Mouse (Mus musculus) olfactory bulb, adult 2 months (tissue): ENCODE results near the gene F3. TPM values are rescaled to one million over a fixed set of nuclear protein-coding genes. Genes with fewer than 3 reads are reported as not detected.
"Not testable (repeated sequence)": the region's sequence is repeated elsewhere in the genome, so short reads cannot be mapped to it uniquely, and the experiment has no call there.

ENCODE experiments used
- H3K27ac ChIP-seq: fragments of 200-500 bp; 2 replicates; pipeline ENCODE4 v1.5.1; 2012; ENCODE audit warnings: low read depth, low read length; ENCODE audit not compliant: insufficient read depth
- H3K4me1 ChIP-seq: fragments of 200-500 bp; 2 replicates; pipeline ENCODE4 v1.6.1; 2012; ENCODE audit warnings: low read length; ENCODE audit not compliant: control insufficient read depth, insufficient read depth
- H3K4me3 ChIP-seq: fragments of 200-500 bp; 2 replicates; pipeline ENCODE4 v1.5.1; 2012; ENCODE audit warnings: mild to moderate bottlenecking, low read depth, low read length, moderate library complexity; ENCODE audit not compliant: insufficient read depth
- CTCF ChIP-seq: fragments of 200-500 bp; IDR thresholded peaks from 2 replicates; pipeline ENCODE4 v1.5.1; 2012; ENCODE audit warnings: low read depth, mild to moderate bottlenecking, low read length, moderate library complexity; ENCODE audit not compliant: insufficient read depth
- POLR2A ChIP-seq: fragments of 200-500 bp; IDR thresholded peaks from 2 replicates; pipeline ENCODE4 v1.6.1; 2012; ENCODE audit warnings: mild to moderate bottlenecking, low read depth, low read length, moderate library complexity; ENCODE audit not compliant: insufficient read depth
- WGBS: fragments of 180-500 bp; shearing (Covaris S2); methylation state at CpG from one replicate; pipeline ENCODE4 v1.1.7; 2018; 5-methylcytosine and 5-hydroxymethylcytosine counted together
- polyA plus RNA-seq: library from polyadenylated mRNA; stranded (reverse); fragments of >200 nt; gene quantifications from 2 replicates; pipeline ENCODE4 v1.2.4, GENCODE M21; 2012; ENCODE audit warnings: low replicate concordance; ENCODE audit not compliant: missing spikeins, insufficient read depth, insufficient read length

Gene F3
- polyA plus RNA-seq, 1 experiment, result not detected

DNA sequence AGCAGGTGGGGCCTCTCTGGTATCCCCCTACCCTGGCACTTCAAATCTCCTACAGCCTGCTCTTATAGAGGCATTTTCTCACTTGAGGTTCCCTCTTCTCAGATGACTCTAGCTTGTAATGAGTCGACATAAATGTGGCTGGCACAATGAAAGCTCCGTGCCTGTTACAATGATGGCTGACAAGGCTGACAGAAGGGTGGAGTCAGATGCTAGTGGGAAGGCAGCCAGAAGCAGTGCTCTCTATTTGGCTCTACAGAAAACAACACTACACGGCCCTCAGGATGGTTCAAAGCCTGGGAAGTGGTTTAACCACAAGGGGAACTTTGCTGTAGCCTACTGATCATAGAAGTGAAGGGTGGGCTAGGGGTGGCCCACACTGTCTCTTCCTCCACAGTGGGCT lies 31.8 kb downstream of the F3 start:
- Histone ChIP-seq H3K4me1 (no peaks in the 10 kb centered on the region), H3K4me3 (no peak overlapping the region), H3K27ac (no peak overlapping the region)
- WGBS, result 23% methylated on average over 3 of the region's 3 CpGs
- TF ChIP-seq POLR2A (no peak), CTCF (no peak)

DNA sequence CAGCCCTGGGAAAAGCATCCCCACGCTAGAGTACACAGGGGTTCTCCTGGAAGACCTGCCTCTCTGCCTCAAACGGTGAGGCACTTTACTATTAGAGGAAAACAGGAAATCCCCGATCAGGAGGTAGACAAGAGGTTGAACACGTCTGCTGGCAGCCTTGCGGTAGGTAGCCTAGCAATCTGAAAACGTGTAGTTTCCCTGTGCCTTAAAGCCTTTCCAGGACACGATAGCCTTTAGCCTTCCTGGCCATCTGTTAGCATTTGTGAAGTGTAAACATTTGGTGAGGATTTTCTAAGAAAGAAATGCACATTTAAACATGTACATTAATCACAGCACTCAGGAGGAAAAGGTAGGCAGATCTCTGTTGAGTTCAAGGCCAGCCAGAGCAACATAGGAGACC lies 35.0 kb downstream of the F3 start:
- H3K27ac ChIP-seq, result no peak overlapping the region
- TF ChIP-seq CTCF (no peak), POLR2A (no peak)
- no peak overlapping the region for H3K4me3 ChIP-seq
- 80% methylated on average over 7 of the region's 7 CpGs for WGBS
- H3K4me1 ChIP-seq, result no peaks in the 10 kb centered on the region

- 64% methylated on average over 4 of the region's 4 CpGs for WGBS
- Histone ChIP-seq H3K4me3 (no peak overlapping the region), H3K27ac (no peak overlapping the region), H3K4me1 (no peaks in the 10 kb centered on the region)
- TF ChIP-seq CTCF (no peak), POLR2A (no peak)
These were observed 38.9 kb downstream of the F3 start for GRCm38 (mm10) chr3:121762056-121762852.

DNA sequence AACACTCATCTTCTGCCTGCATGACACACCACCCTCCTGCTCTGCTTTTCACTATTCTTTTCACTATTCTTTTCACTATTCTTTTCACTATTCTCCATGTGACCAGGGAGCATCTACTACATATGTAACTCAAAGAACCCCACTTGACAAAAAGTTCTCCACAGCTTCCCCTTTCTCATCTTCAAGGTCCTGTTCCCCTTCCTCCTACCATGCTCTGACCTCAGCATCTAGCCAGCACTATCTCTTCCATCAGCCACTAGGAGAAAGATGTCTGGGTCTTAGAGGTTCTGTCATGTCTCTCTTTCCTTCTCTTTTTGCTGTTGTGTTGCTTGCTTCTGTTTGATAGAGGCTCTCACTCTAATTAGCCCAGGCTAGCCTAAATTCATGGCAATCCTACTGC lies 42.7 kb downstream of the F3 start:
- no peak overlapping the region for H3K4me3 ChIP-seq
- H3K4me1 ChIP-seq, result no peaks in the 10 kb centered on the region
- no peak overlapping the region for H3K27ac ChIP-seq
- TF ChIP-seq CTCF (no peak), POLR2A (no peak)

- no peak overlapping the region for H3K27ac ChIP-seq
- no peak overlapping the region for H3K4me3 ChIP-seq
- TF ChIP-seq POLR2A (no peak), CTCF (no peak)
- no peaks in the 10 kb centered on the region for H3K4me1 ChIP-seq
- WGBS, result 84% methylated on average over 5 of the region's 5 CpGs
These were observed 43.5 kb downstream of the F3 start for GRCm38 (mm10) chr3:121766818-121767217.

DNA sequence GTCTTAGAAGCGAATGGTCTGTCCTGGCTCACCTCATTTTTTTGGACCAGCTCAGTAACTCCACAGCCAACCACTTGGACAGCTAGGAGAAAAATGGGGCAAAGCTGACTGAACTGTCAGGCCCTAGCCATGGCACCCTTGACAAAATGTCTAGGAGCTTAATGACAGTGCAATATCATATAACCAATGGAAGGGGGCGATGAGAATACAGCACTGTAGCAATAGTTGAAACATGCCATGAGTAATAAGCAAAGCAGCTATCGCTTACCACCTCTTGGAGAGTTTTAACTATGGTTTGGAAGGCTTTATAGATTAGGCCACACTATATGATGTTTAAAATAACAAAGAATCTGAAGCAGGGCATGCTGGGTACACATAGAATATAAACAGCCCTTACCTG lies 45.4 kb downstream of the F3 start:
- no peak overlapping the region for H3K4me3 ChIP-seq
- 96% methylated on average over 3 of the region's 3 CpGs for WGBS
- no peaks in the 10 kb centered on the region for H3K4me1 ChIP-seq
- no peak overlapping the region for H3K27ac ChIP-seq
- no peak for TF ChIP-seq CTCF
- TF ChIP-seq POLR2A, result no peak

- WGBS, result 98% methylated on average over 4 of the region's 4 CpGs
- not testable (repeated sequence) for H3K4me1 ChIP-seq, H3K27ac ChIP-seq, H3K4me3 ChIP-seq
These were observed 50.0 kb downstream of the F3 start for GRCm38 (mm10) chr3:121773336-121773735.

- no peaks in the 10 kb centered on the region for H3K4me1 ChIP-seq
- H3K4me3 ChIP-seq, result no peak overlapping the region
- no peak overlapping the region for H3K27ac ChIP-seq
- WGBS, result 59% methylated on average over 7 of the region's 7 CpGs
- peak; percentile 23; the same call in 1 of the 2 replicates for TF ChIP-seq CTCF
- TF ChIP-seq POLR2A, result no peak
These were observed 54.6 kb downstream of the F3 start for GRCm38 (mm10) chr3:121777943-121778342.

GRCm38 (mm10) chr3:121783020-121783419 lies 59.7 kb downstream of the F3 start:
- 88% methylated on average over 6 of the region's 6 CpGs for WGBS
- Histone ChIP-seq H3K4me3 (no peak overlapping the region), H3K27ac (no peak overlapping the region), H3K4me1 (no peaks in the 10 kb centered on the region)
- TF ChIP-seq POLR2A (no peak), CTCF (no peak)

Other genes starting within 250 kb of the F3 start
- not detected in 2 replicates for gene Slc44a3, start 191.1 kb upstream of the F3 start, polyA plus RNA-seq
- gene 4930432M17Rik, start 52.8 kb upstream of the F3 start, polyA plus RNA-seq, result not detected in 2 replicates
- gene Abcd3, start 91.8 kb downstream of the F3 start, polyA plus RNA-seq, result 174 TPM in 1 of 2 replicates, not detected in the other
- gene Arhgap29, start 229.0 kb downstream of the F3 start, polyA plus RNA-seq, result not detected in 2 replicates